Mouse (Mus musculus) small intestine, adult 2 months (tissue): Measurements from ENCODE around the gene Tmem267. TPM values are rescaled to one million over a fixed set of nuclear protein-coding genes. Genes with fewer than 3 reads are reported as not detected.
"Not testable (repeated sequence)": the region's sequence is repeated elsewhere in the genome, so short reads cannot be mapped to it uniquely, and the experiment has no call there.

Source experiments
- H3K27ac ChIP-seq: fragments of 200-500 bp; 2 replicates; pipeline ENCODE4 v1.5.1; 2012; ENCODE audit warnings: low read depth, low read length, control low read depth, inconsistent platforms; ENCODE audit not compliant: insufficient read depth
- H3K27me3 ChIP-seq: fragments of 200-500 bp; 2 replicates; pipeline ENCODE4 v1.6.1; 2012; ENCODE audit warnings: mild to moderate bottlenecking, moderate library complexity, low read length, inconsistent platforms; ENCODE audit not compliant: control insufficient read depth, insufficient read depth
- H3K36me3 ChIP-seq: fragments of 200-500 bp; 2 replicates; pipeline ENCODE4 v1.6.1; 2012; ENCODE audit warnings: mild to moderate bottlenecking, low read length, control low read depth, inconsistent platforms; ENCODE audit not compliant: control insufficient read depth, insufficient read depth
- H3K4me1 ChIP-seq: fragments of 200-500 bp; 2 replicates; pipeline ENCODE4 v1.6.1; 2012; ENCODE audit warnings: low read length, inconsistent platforms, mixed read lengths; ENCODE audit not compliant: control insufficient read depth, insufficient read depth, insufficient read length
- H3K4me3 ChIP-seq: fragments of 200-500 bp; 2 replicates; pipeline ENCODE4 v1.5.1; 2012; ENCODE audit warnings: low read depth, mild to moderate bottlenecking, control low read depth, inconsistent platforms, low read length, moderate library complexity
- CTCF ChIP-seq: fragments of 200-500 bp; IDR thresholded peaks from 2 replicates; pipeline ENCODE4 v1.5.1; 2012; ENCODE audit warnings: low read depth, mild to moderate bottlenecking, control low read depth, inconsistent platforms, low read length, moderate library complexity, mixed read lengths; ENCODE audit not compliant: insufficient replicate concordance, insufficient read length; ENCODE audit errors: extremely low read depth
- POLR2A ChIP-seq: fragments of 200-500 bp; IDR thresholded peaks from 2 replicates; pipeline ENCODE4 v1.6.1; 2012; ENCODE audit warnings: low read depth, mild to moderate bottlenecking, control low read depth, inconsistent platforms, low read length, moderate library complexity
- WGBS: fragments of 180-500 bp; shearing (Covaris S2); methylation state at CpG from one replicate; pipeline ENCODE4 v1.1.7; 2018; 5-methylcytosine and 5-hydroxymethylcytosine counted together
- polyA plus RNA-seq: library from polyadenylated mRNA; depleted of rRNA; stranded (reverse); fragments of >200 nt; gene quantifications from 2 replicates; pipeline ENCODE4 v1.2.3, GENCODE M21; 2012

Tmem267 gene
- polyA plus RNA-seq, 1 experiment, result 5.6 TPM

- H3K4me1 ChIP-seq, result no peaks in the 10 kb centered on the region; the same call in 1 of the 2 replicates
- peak within 1 kb of the TSS; percentile 60 for H3K27ac ChIP-seq
- WGBS, result 2% methylated on average over 57 of the region's 57 CpGs
- H3K27me3 ChIP-seq, result no peaks in the 10 kb centered on the region
- TF ChIP-seq CTCF (no peak), POLR2A (peak; percentile 93)
- peak within 1 kb of the TSS; percentile 85 for H3K4me3 ChIP-seq
- peaks cover 17% of the 10 kb centered on the region for H3K36me3 ChIP-seq
Measured at GRCm38 (mm10) chr13:119462596-119463560, 25.0 kb upstream of the Tmem267 start, which contains the start of gene 4833420G17Rik. Gene 4833420G17Rik (plus strand): TSS chr13:119462768.

DNA sequence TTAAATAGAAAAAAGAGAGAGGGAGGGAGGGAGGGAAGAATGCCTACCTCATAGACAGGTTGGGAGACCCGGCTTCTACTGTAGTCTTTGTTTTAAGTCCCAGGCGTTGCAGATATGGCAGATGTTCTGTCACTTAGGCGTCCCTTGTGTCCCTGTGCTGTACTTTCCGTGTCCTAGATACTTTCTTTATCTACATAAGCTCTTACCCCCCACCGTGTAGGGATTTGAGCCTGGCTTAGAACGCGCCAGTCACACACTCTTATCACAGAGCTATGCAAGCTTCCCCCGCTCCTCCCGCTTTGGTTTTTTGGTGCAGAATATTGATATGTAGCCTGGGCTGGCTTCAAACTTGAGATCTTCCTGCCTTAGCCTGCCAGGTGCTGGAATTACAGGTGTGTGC is 11.2 kb upstream of the Tmem267 start:
- Histone ChIP-seq H3K4me3 (no peak overlapping the region), H3K27me3 (no peaks in the 10 kb centered on the region), H3K27ac (no peak overlapping the region), H3K4me1 (peaks cover 2% of the 10 kb centered on the region; the same call in 1 of the 2 replicates), H3K36me3 (peaks cover 56% of the 10 kb centered on the region)
- 91% methylated on average over 9 of the region's 9 CpGs for WGBS
- no peak for TF ChIP-seq CTCF
- TF ChIP-seq POLR2A, result no peak

GRCm38 (mm10) chr13:119477789-119478188 is 10.1 kb upstream of the Tmem267 start:
- Histone ChIP-seq H3K27ac (no peak overlapping the region), H3K36me3 (peaks cover 52% of the 10 kb centered on the region), H3K27me3 (no peaks in the 10 kb centered on the region), H3K4me1 (peaks cover 2% of the 10 kb centered on the region; the same call in 1 of the 2 replicates), H3K4me3 (no peak overlapping the region)
- no peak for TF ChIP-seq CTCF
- no peak for TF ChIP-seq POLR2A
- 52% methylated on average over 2 of the region's 2 CpGs for WGBS

DNA sequence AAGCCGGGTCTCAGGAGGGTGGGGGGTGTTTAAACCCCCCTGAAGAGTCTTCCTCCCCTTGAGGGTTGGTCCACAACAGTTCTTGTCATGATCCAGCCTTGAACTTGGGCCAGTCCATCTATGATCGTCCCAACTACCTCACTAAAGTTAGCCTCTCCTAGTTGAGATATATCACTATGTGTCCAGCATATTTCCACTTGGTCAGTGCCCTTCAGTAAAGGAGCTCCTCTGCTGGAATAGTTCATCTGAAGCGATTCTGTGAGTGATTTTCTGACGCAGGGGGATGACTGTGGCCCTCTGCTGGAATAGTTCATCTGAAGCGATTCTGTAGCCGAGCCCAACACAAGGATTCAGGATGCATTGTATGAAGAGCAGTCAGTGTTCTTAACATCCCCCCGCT is 485 bp upstream of the Tmem267 start:
- no peaks in the 10 kb centered on the region for H3K27me3 ChIP-seq
- TF ChIP-seq CTCF, result no peak
- no peak overlapping the region for H3K4me3 ChIP-seq
- 41% methylated on average over 7 of the region's 7 CpGs for WGBS
- peaks cover 12% of the 10 kb centered on the region for H3K36me3 ChIP-seq
- H3K4me1 ChIP-seq, result no peaks in the 10 kb centered on the region
- H3K27ac ChIP-seq, result no peak overlapping the region

GRCm38 (mm10) chr13:119492083-119492482 is 4.2 kb downstream of the Tmem267 start:
- H3K27ac ChIP-seq, H3K4me3 ChIP-seq, H3K36me3 ChIP-seq, H3K4me1 ChIP-seq, H3K27me3 ChIP-seq: not testable (repeated sequence)
- 90% methylated on average over 10 of the region's 10 CpGs for WGBS

- 95% methylated on average over 13 of the region's 22 CpGs for WGBS
- not testable (repeated sequence) for H3K27me3 ChIP-seq, H3K4me3 ChIP-seq, H3K27ac ChIP-seq, H3K4me1 ChIP-seq, H3K36me3 ChIP-seq
Measured at GRCm38 (mm10) chr13:119494938-119495337, 7.1 kb downstream of the Tmem267 start.

- H3K4me3 ChIP-seq, H3K27ac ChIP-seq, H3K36me3 ChIP-seq, H3K4me1 ChIP-seq, H3K27me3 ChIP-seq: not testable (repeated sequence)
- WGBS, result 73% methylated on average over 16 of the region's 16 CpGs
Measured at GRCm38 (mm10) chr13:119596321-119597211, 108.7 kb downstream of the Tmem267 start.

GRCm38 (mm10) chr13:119598466-119598865 is 110.6 kb downstream of the Tmem267 start:
- not testable (repeated sequence) for H3K4me3 ChIP-seq, H3K36me3 ChIP-seq, H3K27ac ChIP-seq

GRCm38 (mm10) chr13:119599066-119599465 is 111.2 kb downstream of the Tmem267 start:
- not testable (repeated sequence) for H3K36me3 ChIP-seq, H3K27ac ChIP-seq, H3K4me1 ChIP-seq, H3K27me3 ChIP-seq, H3K4me3 ChIP-seq
- 65% methylated on average over 12 of the region's 12 CpGs for WGBS

More at GRCm38 (mm10) chr13:119598466-119598865, 110.6 kb downstream of the Tmem267 start:
- H3K4me1 ChIP-seq, H3K27me3 ChIP-seq: not testable (repeated sequence)

- H3K4me3 ChIP-seq, H3K36me3 ChIP-seq, H3K27ac ChIP-seq, H3K27me3 ChIP-seq, H3K4me1 ChIP-seq: not testable (repeated sequence)
- WGBS, result 60% methylated on average over 2 of the region's 2 CpGs
Measured at GRCm38 (mm10) chr13:119599498-119599897, 111.7 kb downstream of the Tmem267 start.
